Mouse (Mus musculus): ENCODE data around the gene Atpif1. TPM values are rescaled to one million over a fixed set of nuclear protein-coding genes. Genes with fewer than 3 reads are reported as not detected.

Atpif1 gene
- 272 TPM for polyA plus RNA-seq (2014; fragmentation: Illumina TruSeq; extraction: RNeasy Lipid Tissue Mini Kit (QIAGEN cat#74804); ENCODE audit: low read depth, low replicate concordance)

DNA sequence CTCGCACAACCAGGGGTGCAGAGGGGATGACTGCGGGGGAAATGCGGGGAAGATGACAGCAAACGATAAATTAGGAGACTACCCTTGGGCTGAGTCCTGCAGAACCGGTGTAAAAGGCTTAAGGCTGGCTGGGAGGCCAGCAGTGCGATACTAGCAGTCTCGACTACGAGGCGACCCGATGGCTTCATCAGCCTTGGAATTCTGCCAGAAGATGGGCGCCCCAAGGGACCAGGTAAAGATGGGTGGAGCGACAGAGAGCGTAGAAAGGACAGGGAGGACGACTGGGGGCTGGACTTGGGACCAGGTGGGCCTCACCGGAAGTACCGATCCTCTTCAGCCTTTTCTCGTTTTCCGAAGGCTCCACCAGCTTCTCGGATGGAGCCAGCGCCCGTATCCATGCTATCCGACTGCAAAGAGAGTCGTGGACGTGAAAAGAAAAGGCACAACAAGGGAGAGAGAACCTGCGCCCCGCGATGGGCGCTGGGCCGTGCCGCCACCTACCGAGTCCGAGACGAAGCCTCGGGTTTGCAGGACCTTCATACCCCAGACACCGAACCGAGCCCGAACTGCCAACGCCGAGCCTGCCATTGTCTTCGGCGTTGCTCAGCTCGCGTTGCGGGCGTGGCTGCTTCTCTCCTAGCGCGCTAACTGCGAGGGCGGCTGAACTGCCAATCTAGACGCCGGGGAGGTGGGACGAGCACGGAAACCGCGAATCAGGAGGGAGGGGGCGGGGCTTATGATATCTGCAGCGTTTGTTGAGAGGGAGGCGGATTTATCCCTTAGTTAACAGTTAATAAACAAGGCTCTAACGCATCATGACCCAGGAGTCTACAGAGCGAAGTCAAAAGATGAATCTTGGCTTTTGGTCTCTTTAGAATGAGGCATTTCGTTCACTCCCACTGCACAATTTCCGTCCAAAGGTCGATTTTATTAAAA, at the start of gene Atpif1:
Atpif1 (minus strand) TSS at position 679 of the 936 bp plus-strand sequence.

DNA sequence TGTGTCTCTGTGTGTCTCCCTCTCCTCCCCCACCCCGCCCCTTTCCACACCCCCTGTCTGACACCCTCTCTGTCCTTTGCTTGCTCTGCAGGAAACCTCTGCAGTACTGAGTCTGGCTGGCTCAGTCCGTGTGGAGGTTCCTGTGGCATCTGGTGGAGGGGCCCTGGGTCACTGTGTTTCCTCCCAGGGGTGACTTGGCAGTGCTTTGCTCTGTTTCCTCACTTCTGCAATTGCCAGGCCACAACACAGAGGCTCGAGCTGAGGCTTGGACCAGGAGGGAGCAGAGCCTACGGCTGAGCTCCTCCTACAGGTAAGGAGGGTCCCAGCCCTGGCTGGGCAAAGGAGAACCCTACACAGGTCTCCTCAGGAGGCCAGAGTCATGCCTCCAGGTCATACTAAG, 30.5 kb upstream of the Atpif1 start, which contains the start of gene Ptafr:
Ptafr (plus strand) TSS at position 103 of the 400 bp plus-strand sequence.

GRCm38 (mm10) chr4:132535406-132536121, 2.1 kb upstream of the Atpif1 start, which contains the start of gene Dnajc8:
Gene Dnajc8, plus strand, starts transcription at chr4:132535550.

DNA sequence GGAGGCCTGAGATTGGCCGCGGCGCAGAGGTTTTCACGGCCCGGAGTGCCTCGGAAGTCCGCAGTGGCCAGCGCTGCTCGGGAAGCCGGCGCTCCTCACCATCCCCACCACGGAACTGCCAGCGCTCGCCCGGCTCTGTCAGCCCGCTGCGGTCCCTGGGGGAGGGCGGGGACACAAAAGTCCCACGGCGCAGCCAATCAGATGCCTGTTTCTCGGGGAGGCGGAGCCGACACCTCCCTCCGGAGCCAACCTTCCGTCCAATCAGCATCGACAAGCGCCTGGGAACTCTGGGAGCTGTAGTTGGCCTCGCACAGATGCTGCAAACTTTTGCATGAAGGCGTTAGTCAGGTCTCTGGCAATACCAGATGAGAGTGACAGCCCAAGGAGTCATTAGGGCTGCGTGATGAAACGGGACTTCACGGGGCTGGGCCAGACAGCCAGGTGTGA, 23.1 kb downstream of the Atpif1 start, which contains the start of gene Sesn2:
Sesn2 (minus strand) TSS at position 150 of the 447 bp plus-strand sequence.

Other genes starting within 250 kb of the Atpif1 start
- not detected for gene Rab42, start 230.3 kb downstream of the Atpif1 start, polyA plus RNA-seq (2014; fragmentation: Illumina TruSeq; extraction: RNeasy Lipid Tissue Mini Kit (QIAGEN cat#74804); ENCODE audit: low read depth, low replicate concordance)
- gene Trnau1ap, start 204.1 kb downstream of the Atpif1 start, polyA plus RNA-seq (2014; fragmentation: Illumina TruSeq; extraction: RNeasy Lipid Tissue Mini Kit (QIAGEN cat#74804); ENCODE audit: low read depth, low replicate concordance): 14.0 TPM
- gene Rcc1, start 180.1 kb downstream of the Atpif1 start, polyA plus RNA-seq (2014; fragmentation: Illumina TruSeq; extraction: RNeasy Lipid Tissue Mini Kit (QIAGEN cat#74804); ENCODE audit: low read depth, low replicate concordance): 3.3 TPM
- 36.9 TPM for gene Phactr4, start 111.2 kb downstream of the Atpif1 start, polyA plus RNA-seq (2014; fragmentation: Illumina TruSeq; extraction: RNeasy Lipid Tissue Mini Kit (QIAGEN cat#74804); ENCODE audit: low read depth, low replicate concordance)
- gene Med18, start 69.7 kb downstream of the Atpif1 start, polyA plus RNA-seq (2014; fragmentation: Illumina TruSeq; extraction: RNeasy Lipid Tissue Mini Kit (QIAGEN cat#74804); ENCODE audit: low read depth, low replicate concordance): 1.7 TPM
- 1.4 TPM for gene Sesn2, start 23.2 kb downstream of the Atpif1 start, polyA plus RNA-seq (2014; fragmentation: Illumina TruSeq; extraction: RNeasy Lipid Tissue Mini Kit (QIAGEN cat#74804); ENCODE audit: low read depth, low replicate concordance)
- gene Dnajc8, start 1.9 kb upstream of the Atpif1 start, polyA plus RNA-seq (2014; fragmentation: Illumina TruSeq; extraction: RNeasy Lipid Tissue Mini Kit (QIAGEN cat#74804); ENCODE audit: low read depth, low replicate concordance): 343 TPM
- gene Ptafr, start 30.4 kb upstream of the Atpif1 start, polyA plus RNA-seq (2014; fragmentation: Illumina TruSeq; extraction: RNeasy Lipid Tissue Mini Kit (QIAGEN cat#74804); ENCODE audit: low read depth, low replicate concordance): 0.82 TPM
- 26.0 TPM for gene Eya3, start 105.3 kb upstream of the Atpif1 start, polyA plus RNA-seq (2014; fragmentation: Illumina TruSeq; extraction: RNeasy Lipid Tissue Mini Kit (QIAGEN cat#74804); ENCODE audit: low read depth, low replicate concordance)
- 4.1 TPM for gene Xkr8, start 198.9 kb upstream of the Atpif1 start, polyA plus RNA-seq (2014; fragmentation: Illumina TruSeq; extraction: RNeasy Lipid Tissue Mini Kit (QIAGEN cat#74804); ENCODE audit: low read depth, low replicate concordance)
- 2.1 TPM for gene Smpdl3b, start 223.6 kb upstream of the Atpif1 start, polyA plus RNA-seq (2014; fragmentation: Illumina TruSeq; extraction: RNeasy Lipid Tissue Mini Kit (QIAGEN cat#74804); ENCODE audit: low read depth, low replicate concordance)
- gene Rpa2, start 234.7 kb upstream of the Atpif1 start, polyA plus RNA-seq (2014; fragmentation: Illumina TruSeq; extraction: RNeasy Lipid Tissue Mini Kit (QIAGEN cat#74804); ENCODE audit: low read depth, low replicate concordance): 6.5 TPM

Data from adrenal gland, adult 10 weeks (tissue).